ENCODE assay signal across 10 mouse cellular contexts in genomic region chr19:59393777-59394441, GRCm38 (mm10). TPM values are rescaled to one million over a fixed set of nuclear protein-coding genes. Genes with fewer than 3 reads are reported as not detected.
DNase-seq lines count a peak whose midpoint lies in the region; ATAC-seq lines count a peak whose summit lies in the region.
"Had no signal": no experiment of that assay in that cellular context is flagged by ENCODE, and none has a peak within 500 bp of the region (broad histone marks: within the 10 kb centered on the region; RNA-seq: fewer than 3 reads in every experiment).

No protein-coding gene starts in this region.

- no peak for ATAC-seq in granulocyte monocyte progenitor cell, adult 5-6 weeks (replicated peaks; ENCODE audit: poor library complexity, severe bottlenecking)
- ATAC-seq: intestine, postnatal 0 days had no signal

- peak; percentile 27 for DNase-seq in A20 (ENCODE audit: low read depth, low spot score)
- peak; percentile 51 for DNase-seq in brain, embryonic 18.5 days (ENCODE audit: low read depth, low spot score)
- DNase-seq in frontal cortex, postnatal 25 days (ENCODE audit: low spot score in 2 of 2), result peak; percentile 11 to 32
- peak; percentile 21 to 75 for DNase-seq in left cerebral cortex, postnatal 25 days (ENCODE audit: low spot score in 2 of 2)
- no peak for DNase-seq in yolk sac, embryonic 10.5 days (ENCODE audit: low spot score)
- no peak for DNase-seq in adrenal gland, postnatal 25 days
- DNase-seq: heart, adult 2 months; liver had no signal

- intact Hi-C loops in left cerebral cortex, postnatal 25 days (cut with DNase I), result no loop called here

RNA-seq across cellular contexts. Expression of gene Pdzd8, which starts 48.3 kb away (rescaled TPM):
- total RNA-seq in left cerebral cortex, postnatal 25 days (2021), result 10 to 100 TPM; 59.8 to 62.3 TPM
- total RNA-seq in adrenal gland, postnatal 25 days (2021), result 34.8 and 38.9 TPM in 2 replicates
- total RNA-seq in granulocyte monocyte progenitor cell, adult 5-6 weeks (2014; fragmentation: Nextera tagmentation), result 46.8 and 51.9 TPM in 2 replicates
- total RNA-seq in granulocyte monocyte progenitor cell, adult 5-6 weeks (2017), result 57.6 and 59.1 TPM in 2 replicates

Comparison
In these comparisons a context has a peak if more than half of its experiments do, and no peak if none do; other contexts are left out.
1. DNase-seq: peak in A20 (single experiment), brain, embryonic 18.5 days (single experiment), frontal cortex, postnatal 25 days (2 of 2) and left cerebral cortex, postnatal 25 days (2 of 2); none in yolk sac, embryonic 10.5 days (single experiment) and adrenal gland, postnatal 25 days (single experiment).